Mouse (Mus musculus) erythroblast, adult 5-6 weeks (primary cell): ENCODE measurements around the gene Cnfn. TPM values are rescaled to one million over a fixed set of nuclear protein-coding genes. Genes with fewer than 3 reads are reported as not detected.

Experiments
- ATAC-seq: replicated peaks from 2 replicates; pipeline ENCODE4 v1.8.0; 2016; ENCODE audit warnings: moderate number of reproducible peaks, mild to moderate bottlenecking, moderate TSS enrichment, inconsistent platforms; ENCODE audit not compliant: poor library complexity, low FRiP score, severe bottlenecking
- total RNA-seq, 2 experiments: library from RNA; stranded (forward) in 1 of 2; stranded (reverse) in 1 of 2; fragments of 150-400 nt in 1 of 2; fragments of 200-764, 138-1000 nt in 1 of 2; gene quantifications; 2 replicates each; pipeline versions ENCODE4 v1.2.3 to v1.2.4; 2015 to 2017; ENCODE audit warnings: low replicate concordance in 2 of 2

The Cnfn gene
- total RNA-seq, 2 experiments from 2014 or later = not detected

- no peak for ATAC-seq
These were observed 22.4 kb upstream of the Cnfn start for GRCm38 (mm10) chr7:25391856-25392453.

GRCm38 (mm10) chr7:25390986-25391385 is 21.5 kb upstream of the Cnfn start:
- ATAC-seq = no peak

GRCm38 (mm10) chr7:25390054-25390770 is 20.7 kb upstream of the Cnfn start:
- peak; percentile 95 for ATAC-seq

GRCm38 (mm10) chr7:25388916-25389315 is 19.4 kb upstream of the Cnfn start:
- ATAC-seq = no peak

GRCm38 (mm10) chr7:25387811-25388440 is 18.4 kb upstream of the Cnfn start:
- no peak for ATAC-seq

GRCm38 (mm10) chr7:25385850-25386555 is 16.5 kb upstream of the Cnfn start:
- no peak for ATAC-seq

GRCm38 (mm10) chr7:25385259-25385658 is 15.7 kb upstream of the Cnfn start:
- ATAC-seq = no peak

- ATAC-seq = no peak
These were observed 15.3 kb upstream of the Cnfn start for GRCm38 (mm10) chr7:25384818-25385217.

- ATAC-seq = no peak
These were observed 14.8 kb upstream of the Cnfn start for GRCm38 (mm10) chr7:25384318-25384717.

- ATAC-seq = no peak
These were observed 14.4 kb upstream of the Cnfn start for GRCm38 (mm10) chr7:25383891-25384290.

GRCm38 (mm10) chr7:25383385-25383784 is 13.9 kb upstream of the Cnfn start:
- no peak for ATAC-seq

- ATAC-seq = no peak
These were observed 13.0 kb upstream of the Cnfn start for GRCm38 (mm10) chr7:25382541-25382940.

GRCm38 (mm10) chr7:25381284-25381680 is 11.8 kb upstream of the Cnfn start:
- ATAC-seq = no peak

- no peak for ATAC-seq
These were observed 11.1 kb upstream of the Cnfn start for GRCm38 (mm10) chr7:25380392-25381283.

- ATAC-seq = no peak
These were observed 10.2 kb upstream of the Cnfn start for GRCm38 (mm10) chr7:25379551-25380351.

- no peak for ATAC-seq
These were observed 8.9 kb upstream of the Cnfn start for GRCm38 (mm10) chr7:25378181-25379100.

GRCm38 (mm10) chr7:25377100-25377700 is 7.7 kb upstream of the Cnfn start:
- no peak for ATAC-seq
